Mouse (Mus musculus): ENCODE measurements around the gene Nodal. TPM values are rescaled to one million over a fixed set of nuclear protein-coding genes. Genes with fewer than 3 reads are reported as not detected.
"Not testable (repeated sequence)": the region's sequence is repeated elsewhere in the genome, so short reads cannot be mapped to it uniquely, and the experiment has no call there.

Gene Nodal
- polyA plus RNA-seq, 1 experiment = 0.03 TPM

- H3K27me3 ChIP-seq (ENCODE audit: control insufficient read depth) = no peaks in the 10 kb centered on the region
- no peak for TF ChIP-seq TAL1 (IDR thresholded peaks at IDR 0.05; ENCODE audit: low read length)
- H3K36me3 ChIP-seq (ENCODE audit: control insufficient read depth) = peaks cover 71% of the 10 kb centered on the region
- H3K4me3 ChIP-seq (replicated peaks) = no peak overlapping the region
- no peaks in the 10 kb centered on the region for H3K9me3 ChIP-seq (ENCODE audit: control insufficient read depth, low read length)
- peaks cover 28% of the 10 kb centered on the region for H3K4me1 ChIP-seq (ENCODE audit: control insufficient read depth)
Measured at GRCm38 (mm10) chr10:61440202-61440800, 22.5 kb downstream of the Nodal start.

- no peaks in the 10 kb centered on the region for H3K27me3 ChIP-seq (ENCODE audit: control insufficient read depth)
- H3K36me3 ChIP-seq (ENCODE audit: control insufficient read depth) = peaks cover 84% of the 10 kb centered on the region
- TF ChIP-seq TAL1 (IDR thresholded peaks at IDR 0.05; ENCODE audit: low read length) = no peak
- no peak for TF ChIP-seq GATA1 (IDR thresholded peaks at IDR 0.05; ENCODE audit: low read length)
- H3K4me3 ChIP-seq (replicated peaks) = no peak overlapping the region
- no peaks in the 10 kb centered on the region for H3K9me3 ChIP-seq (ENCODE audit: control insufficient read depth, low read length)
- H3K4me1 ChIP-seq (ENCODE audit: control insufficient read depth) = peaks cover 56% of the 10 kb centered on the region
Measured at GRCm38 (mm10) chr10:61443456-61443855, 25.7 kb downstream of the Nodal start.

DNA sequence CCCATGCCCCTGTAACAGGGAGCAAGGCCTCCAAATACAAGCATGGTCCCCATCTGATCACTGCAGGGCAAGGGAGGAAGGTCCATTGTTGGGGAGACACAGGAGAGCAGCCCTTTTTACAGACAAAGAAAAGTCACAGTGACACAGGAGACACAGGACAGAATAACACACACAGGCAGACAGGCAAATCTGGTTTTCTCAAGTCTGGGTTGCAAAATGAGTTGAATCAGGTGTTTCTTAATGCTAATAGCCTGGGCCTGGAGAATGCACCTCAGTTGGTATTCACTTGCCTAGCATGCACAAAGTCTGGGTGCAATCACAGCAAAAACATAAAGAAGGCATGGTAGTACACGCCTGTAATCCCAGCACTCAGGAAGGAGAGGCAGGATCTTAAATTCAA is 26.1 kb downstream of the Nodal start:
- peaks cover 59% of the 10 kb centered on the region for H3K4me1 ChIP-seq (ENCODE audit: control insufficient read depth)
- H3K4me3 ChIP-seq (replicated peaks) = no peak overlapping the region
- peaks cover 84% of the 10 kb centered on the region for H3K36me3 ChIP-seq (ENCODE audit: control insufficient read depth)
- H3K9me3 ChIP-seq (ENCODE audit: control insufficient read depth, low read length) = no peaks in the 10 kb centered on the region
- no peaks in the 10 kb centered on the region for H3K27me3 ChIP-seq (ENCODE audit: control insufficient read depth)
- TF ChIP-seq GATA1 (IDR thresholded peaks at IDR 0.05; ENCODE audit: low read length) (no peak), TAL1 (IDR thresholded peaks at IDR 0.05; ENCODE audit: low read length) (no peak)

GRCm38 (mm10) chr10:61445016-61445415 is 27.2 kb downstream of the Nodal start:
- Histone ChIP-seq H3K36me3 (ENCODE audit: control insufficient read depth) (peaks cover 89% of the 10 kb centered on the region), H3K4me3 (replicated peaks) (no peak overlapping the region), H3K4me1 (ENCODE audit: control insufficient read depth) (peaks cover 69% of the 10 kb centered on the region), H3K27me3 (ENCODE audit: control insufficient read depth) (no peaks in the 10 kb centered on the region), H3K9me3 (ENCODE audit: control insufficient read depth, low read length) (no peaks in the 10 kb centered on the region)
- no peak for TF ChIP-seq GATA1 (IDR thresholded peaks at IDR 0.05; ENCODE audit: low read length)
- TF ChIP-seq TAL1 (IDR thresholded peaks at IDR 0.05; ENCODE audit: low read length) = no peak

DNA sequence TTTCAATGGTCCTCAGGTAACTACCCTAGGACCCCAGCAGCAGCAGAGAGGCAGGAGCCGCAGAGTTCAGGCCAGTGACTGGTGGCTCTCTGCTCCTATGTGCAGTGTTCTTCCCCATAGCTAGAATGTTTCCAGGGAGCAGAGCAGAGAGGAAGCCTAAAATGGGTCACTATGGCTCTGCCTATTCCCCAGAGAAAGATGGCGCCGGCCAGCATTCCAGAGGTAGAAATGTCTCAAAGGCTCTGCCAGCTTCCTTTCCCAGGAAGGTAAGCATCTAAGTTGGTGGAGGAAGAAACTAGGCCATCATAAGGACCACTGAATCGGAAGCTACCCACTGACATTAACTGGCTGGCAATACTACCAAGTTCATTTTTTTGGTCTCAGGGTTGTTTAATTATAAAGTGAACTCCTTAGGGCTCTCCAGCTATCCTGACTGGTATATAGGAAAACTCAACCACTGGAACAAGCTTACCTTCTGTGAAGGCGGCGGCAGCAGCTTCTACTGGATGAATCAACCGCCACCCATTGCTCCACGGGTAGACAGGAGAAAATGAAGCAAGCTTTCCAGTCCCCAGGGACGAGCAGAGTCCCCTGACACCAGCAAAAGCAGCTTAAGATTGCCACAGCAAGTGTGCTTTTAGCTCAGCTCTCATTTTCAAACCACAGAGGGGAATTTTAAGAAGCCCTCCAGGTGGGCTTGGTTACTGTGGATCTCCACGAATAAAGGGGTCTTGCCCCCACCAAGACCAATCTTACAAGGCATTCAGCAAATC is 30.0 kb downstream of the Nodal start:
- H3K36me3 ChIP-seq (ENCODE audit: control insufficient read depth) = peaks cover 78% of the 10 kb centered on the region
- H3K4me1 ChIP-seq (ENCODE audit: control insufficient read depth) = peaks cover 78% of the 10 kb centered on the region
- H3K9me3 ChIP-seq (ENCODE audit: control insufficient read depth, low read length) = no peaks in the 10 kb centered on the region
- no peaks in the 10 kb centered on the region for H3K27me3 ChIP-seq (ENCODE audit: control insufficient read depth)
- no peak overlapping the region for H3K4me3 ChIP-seq (replicated peaks)
- no peak for TF ChIP-seq GATA1 (IDR thresholded peaks at IDR 0.05; ENCODE audit: low read length)

DNA sequence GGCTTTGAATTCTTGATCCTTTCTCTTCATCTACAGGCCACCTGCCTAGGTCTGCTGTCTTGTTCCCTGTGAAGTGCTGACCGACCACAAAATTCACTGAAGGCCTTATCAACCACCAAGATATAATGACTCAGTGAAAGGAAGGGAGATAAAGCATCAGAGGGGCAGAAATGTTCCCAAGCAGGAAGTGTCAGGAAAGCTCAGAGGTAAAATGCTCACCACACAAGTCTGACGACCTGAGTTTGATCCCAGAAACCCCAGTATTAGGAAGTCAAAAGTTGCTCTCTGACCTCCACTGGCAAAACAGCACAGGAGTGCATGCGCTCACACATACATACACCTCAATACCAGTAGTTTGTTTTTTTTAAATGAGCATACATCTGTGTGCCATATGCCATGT is 31.1 kb downstream of the Nodal start:
- TF ChIP-seq TAL1 (IDR thresholded peaks at IDR 0.05; ENCODE audit: low read length) (no peak), GATA1 (IDR thresholded peaks at IDR 0.05; ENCODE audit: low read length) (no peak)
- Histone ChIP-seq H3K36me3 (ENCODE audit: control insufficient read depth) (peaks cover 67% of the 10 kb centered on the region), H3K4me1 (ENCODE audit: control insufficient read depth) (peaks cover 74% of the 10 kb centered on the region), H3K27me3 (ENCODE audit: control insufficient read depth) (no peaks in the 10 kb centered on the region), H3K4me3 (replicated peaks) (peak overlapping the region; percentile 26), H3K9me3 (ENCODE audit: control insufficient read depth, low read length) (no peaks in the 10 kb centered on the region)

GRCm38 (mm10) chr10:61451463-61451930 is 33.7 kb downstream of the Nodal start:
- H3K4me1 ChIP-seq (ENCODE audit: control insufficient read depth) = peaks cover 62% of the 10 kb centered on the region
- peaks cover 43% of the 10 kb centered on the region for H3K36me3 ChIP-seq (ENCODE audit: control insufficient read depth)
- H3K4me3 ChIP-seq (replicated peaks) = peak overlapping the region; percentile 100
- no peaks in the 10 kb centered on the region for H3K27me3 ChIP-seq (ENCODE audit: control insufficient read depth)
- no peaks in the 10 kb centered on the region for H3K9me3 ChIP-seq (ENCODE audit: control insufficient read depth, low read length)
- TF ChIP-seq TAL1 (IDR thresholded peaks at IDR 0.05; ENCODE audit: low read length) = no peak
- TF ChIP-seq GATA1 (IDR thresholded peaks at IDR 0.05; ENCODE audit: low read length) = no peak

GRCm38 (mm10) chr10:61451931-61452617 is 34.3 kb downstream of the Nodal start:
- Histone ChIP-seq H3K4me3 (replicated peaks) (peak overlapping the region; percentile 100), H3K27me3 (ENCODE audit: control insufficient read depth) (no peaks in the 10 kb centered on the region; the same call in 1 of the 2 replicates), H3K36me3 (ENCODE audit: control insufficient read depth) (peaks cover 38% of the 10 kb centered on the region), H3K9me3 (ENCODE audit: control insufficient read depth, low read length) (no peaks in the 10 kb centered on the region), H3K4me1 (ENCODE audit: control insufficient read depth) (peaks cover 57% of the 10 kb centered on the region)
- no peak for TF ChIP-seq TAL1 (IDR thresholded peaks at IDR 0.05; ENCODE audit: low read length)
- no peak for TF ChIP-seq GATA1 (IDR thresholded peaks at IDR 0.05; ENCODE audit: low read length)

GRCm38 (mm10) chr10:61452645-61453044 is 34.9 kb downstream of the Nodal start, which contains the start of gene Eif4ebp2:
Eif4ebp2 (minus strand) TSS chr10:61452661.
- TF ChIP-seq TAL1 (IDR thresholded peaks at IDR 0.05; ENCODE audit: low read length) = no peak
- no peak for TF ChIP-seq GATA1 (IDR thresholded peaks at IDR 0.05; ENCODE audit: low read length)
- no peaks in the 10 kb centered on the region; the same call in 1 of the 2 replicates for H3K27me3 ChIP-seq (ENCODE audit: control insufficient read depth)
- H3K36me3 ChIP-seq (ENCODE audit: control insufficient read depth) = peaks cover 32% of the 10 kb centered on the region
- H3K4me1 ChIP-seq (ENCODE audit: control insufficient read depth) = peaks cover 51% of the 10 kb centered on the region
- H3K9me3 ChIP-seq (ENCODE audit: control insufficient read depth, low read length) = no peaks in the 10 kb centered on the region
- H3K4me3 ChIP-seq (replicated peaks) = peak within 1 kb of the TSS; percentile 100

DNA sequence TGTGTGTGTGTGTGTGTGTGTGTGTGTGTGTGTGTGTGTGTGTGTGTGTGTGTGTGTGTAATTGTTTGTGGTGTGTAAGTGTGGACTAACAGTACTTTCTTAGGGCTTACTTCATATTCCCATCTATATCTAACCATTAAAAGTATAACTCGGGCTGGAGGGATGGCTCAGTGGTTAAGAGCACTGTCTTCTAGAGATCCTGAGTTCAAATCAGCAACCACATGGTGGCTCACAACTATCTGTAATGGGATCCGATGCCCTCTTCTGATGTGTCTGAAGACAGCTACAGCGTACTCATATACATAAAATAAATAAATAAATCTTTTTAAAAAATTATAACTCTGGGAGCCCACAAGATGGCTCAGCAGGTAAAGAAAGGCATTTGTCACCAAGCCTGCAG is 35.4 kb downstream of the Nodal start:
- H3K9me3 ChIP-seq (ENCODE audit: control insufficient read depth, low read length); H3K27me3 ChIP-seq (ENCODE audit: control insufficient read depth): not testable (repeated sequence)
- H3K4me3 ChIP-seq (replicated peaks) = peak overlapping the region; percentile 100
- peaks cover 46% of the 10 kb centered on the region for H3K4me1 ChIP-seq (ENCODE audit: control insufficient read depth)
- H3K36me3 ChIP-seq (ENCODE audit: control insufficient read depth) = peaks cover 27% of the 10 kb centered on the region
